Mouse (Mus musculus) ES-E14 (cell line): ENCODE measurements around the gene Nipal3.

Experiments
- CHD2 ChIP-seq: IDR thresholded peaks from 2 replicates; pipeline ENCODE4 v1.6.1; 2014; ENCODE audit warnings: mild to moderate bottlenecking, low read depth, low read length, inconsistent platforms
- HCFC1 ChIP-seq: IDR thresholded peaks from 2 replicates; pipeline ENCODE4 v1.6.1; 2012; ENCODE audit warnings: low read length, inconsistent platforms, borderline replicate concordance; ENCODE audit not compliant: insufficient read depth
- ZC3H11A ChIP-seq: IDR thresholded peaks from 2 replicates; pipeline ENCODE4 v1.6.1; 2012; ENCODE audit warnings: low read depth, mild to moderate bottlenecking, inconsistent platforms, low read length, borderline replicate concordance

- no peak for TF ChIP-seq HCFC1
- TF ChIP-seq ZC3H11A: no peak
- no peak for TF ChIP-seq CHD2
Observed at GRCm38 (mm10) chr4:135544284-135544683, 49.4 kb upstream of the Nipal3 start.
